Mouse (Mus musculus) forebrain, embryonic 10.5 days (tissue): ENCODE data around the gene Ncor1. TPM values are rescaled to one million over a fixed set of nuclear protein-coding genes. Genes with fewer than 3 reads are reported as not detected.
"Not testable (repeated sequence)": the region's sequence is repeated elsewhere in the genome, so short reads cannot be mapped to it uniquely, and the experiment has no call there.

Experiments used
- DNase-seq: peaks from one replicate; pipeline ENCODE4 v3.0.0-alpha.2; 2017; ENCODE audit warnings: low spot score; ENCODE audit errors: extremely low spot score
- H3K27ac ChIP-seq: fragments of 300-500 bp; sonication (generic); 2 replicates; pipeline ENCODE4 v1.5.1; 2016; ENCODE audit warnings: mild to moderate bottlenecking
- H3K27me3 ChIP-seq: fragments of 300-500 bp; sonication (generic); 2 replicates; pipeline ENCODE4 v1.6.1; 2016; ENCODE audit warnings: mild to moderate bottlenecking; ENCODE audit not compliant: poor library complexity, severe bottlenecking
- H3K36me3 ChIP-seq: fragments of 300-500 bp; sonication (generic); replicated peaks from 2 replicates; pipeline ENCODE4 v1.6.1; 2016; ENCODE audit warnings: mild to moderate bottlenecking, moderate library complexity
- H3K4me1 ChIP-seq: fragments of 300-500 bp; sonication (generic); 2 replicates; pipeline ENCODE4 v1.6.1; 2016
- H3K4me3 ChIP-seq: fragments of 300-500 bp; sonication (generic); 2 replicates; pipeline ENCODE4 v1.5.1; 2016; ENCODE audit warnings: mild to moderate bottlenecking, moderate library complexity
- H3K9me3 ChIP-seq: fragments of 300-500 bp; sonication (generic); 2 replicates; pipeline ENCODE4 v1.6.1; 2016; ENCODE audit warnings: mild to moderate bottlenecking, moderate library complexity
- WGBS: fragments of 180-500 bp; shearing (Covaris S2); methylation state at CpG from one replicate; pipeline ENCODE4 v1.1.7; 2016; 5-methylcytosine and 5-hydroxymethylcytosine counted together
- polyA plus RNA-seq: library from polyadenylated mRNA; unstranded; fragments of >200 nt; fragmentation: Nextera tagmentation; extraction: Ambion mirVana; gene quantifications from 2 replicates; pipeline ENCODE4 v1.2.1, GENCODE M21; 2016

Ncor1 gene
- polyA plus RNA-seq, 1 experiment from 2014 or later: 130 TPM

DNA sequence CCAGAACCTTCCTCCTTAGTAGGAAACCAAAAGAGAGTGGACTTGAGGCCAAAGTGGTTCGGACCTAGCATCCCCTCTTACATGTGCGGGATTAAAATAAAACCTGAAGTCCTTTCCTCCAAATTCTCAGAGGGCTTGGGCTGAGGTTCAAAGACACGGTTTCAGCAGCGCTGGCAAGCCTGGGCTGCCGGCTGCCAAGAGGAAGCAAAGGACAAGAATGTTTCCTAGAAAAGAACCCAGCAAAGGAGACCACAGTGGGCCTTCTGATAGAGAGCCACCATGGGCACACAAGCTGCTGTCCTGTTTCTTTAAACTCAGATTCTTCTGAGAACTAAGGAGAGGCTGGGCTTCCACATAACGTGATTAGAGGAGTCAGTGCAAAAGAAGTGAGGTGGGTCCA, 20.6 kb upstream of the Ncor1 start:
- WGBS: 81% methylated on average over 6 of the region's 6 CpGs
- Histone ChIP-seq H3K27me3 (no peaks in the 10 kb centered on the region), H3K4me1 (no peaks in the 10 kb centered on the region), H3K4me3 (no peak overlapping the region), H3K27ac (no peak overlapping the region), H3K9me3 (no peaks in the 10 kb centered on the region), H3K36me3 (no peaks in the 10 kb centered on the region)
- DNase-seq: no peak

DNA sequence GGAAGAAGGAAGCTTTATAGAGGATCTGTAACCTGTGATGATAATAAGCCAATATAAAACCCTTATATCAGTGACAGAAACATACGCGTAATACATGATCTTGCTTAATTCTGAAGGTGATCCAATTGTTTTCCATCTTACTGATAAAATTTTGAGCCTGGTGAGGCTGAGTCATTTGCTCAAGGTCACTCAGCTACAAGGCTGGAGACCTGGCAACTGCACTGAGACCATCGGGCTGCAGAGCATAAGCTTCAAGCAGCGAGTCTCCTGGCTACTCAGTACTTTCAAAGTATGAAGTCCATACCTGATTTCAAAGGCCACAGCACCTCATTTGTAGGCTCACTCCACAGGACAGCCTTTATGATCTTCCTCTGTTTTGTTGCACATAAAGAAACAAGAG, 17.8 kb upstream of the Ncor1 start:
- Histone ChIP-seq H3K9me3 (no peaks in the 10 kb centered on the region), H3K4me1 (no peaks in the 10 kb centered on the region), H3K27me3 (no peaks in the 10 kb centered on the region), H3K36me3 (no peaks in the 10 kb centered on the region), H3K4me3 (no peak overlapping the region), H3K27ac (no peak overlapping the region)
- DNase-seq: no peak
- 97% methylated on average over 4 of the region's 4 CpGs for WGBS

DNA sequence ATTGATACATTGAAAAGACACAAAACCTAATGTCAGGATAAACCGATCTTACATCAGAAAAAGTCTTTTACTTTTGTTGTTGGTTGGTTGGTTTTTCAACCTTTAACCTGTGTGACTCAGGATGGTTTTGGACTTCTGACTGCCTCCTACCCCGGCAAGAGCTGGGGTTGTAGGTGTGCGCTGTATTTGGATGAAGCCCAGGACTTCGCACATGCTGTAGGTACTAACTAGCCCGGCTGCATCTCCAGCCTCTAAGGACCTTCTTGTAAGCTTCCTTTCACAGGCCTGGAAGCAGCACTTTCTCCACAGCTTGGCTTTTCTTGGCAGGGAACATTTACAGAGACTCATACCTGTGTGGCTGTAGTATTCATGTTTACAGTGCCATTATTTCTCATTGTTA, 15.2 kb upstream of the Ncor1 start:
- Histone ChIP-seq H3K9me3 (no peaks in the 10 kb centered on the region), H3K4me3 (no peak overlapping the region), H3K27ac (no peak overlapping the region), H3K4me1 (no peaks in the 10 kb centered on the region), H3K27me3 (no peaks in the 10 kb centered on the region), H3K36me3 (no peaks in the 10 kb centered on the region; the same call in 1 of the 2 replicates)
- DNase-seq: no peak
- 92% methylated on average over 5 of the region's 5 CpGs for WGBS

DNA sequence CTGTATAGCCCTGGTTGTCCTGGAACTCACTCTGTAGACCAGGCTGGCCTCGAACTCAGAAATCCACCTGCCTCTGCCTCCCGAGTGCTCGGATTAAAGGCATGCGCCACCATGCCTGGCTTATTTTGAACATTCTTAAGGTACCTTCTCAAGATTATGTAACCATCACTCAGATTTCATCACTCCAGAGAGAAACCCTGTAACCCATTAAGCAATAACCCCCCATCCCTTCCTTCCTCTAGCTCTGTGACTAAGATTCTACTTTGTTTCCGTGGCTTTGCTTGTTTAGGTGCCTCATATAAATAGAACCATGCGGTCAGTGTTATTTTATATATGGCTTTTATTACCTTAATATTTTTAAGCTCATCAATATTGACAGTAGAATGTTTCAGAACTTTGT, 12.1 kb upstream of the Ncor1 start:
- no peaks in the 10 kb centered on the region for H3K4me1 ChIP-seq
- no peaks in the 10 kb centered on the region for H3K9me3 ChIP-seq
- no peaks in the 10 kb centered on the region; the same call in 1 of the 2 replicates for H3K36me3 ChIP-seq
- no peak for DNase-seq
- no peak overlapping the region for H3K4me3 ChIP-seq
- 92% methylated on average over 6 of the region's 6 CpGs for WGBS
- H3K27me3 ChIP-seq: no peaks in the 10 kb centered on the region
- no peak overlapping the region for H3K27ac ChIP-seq

DNA sequence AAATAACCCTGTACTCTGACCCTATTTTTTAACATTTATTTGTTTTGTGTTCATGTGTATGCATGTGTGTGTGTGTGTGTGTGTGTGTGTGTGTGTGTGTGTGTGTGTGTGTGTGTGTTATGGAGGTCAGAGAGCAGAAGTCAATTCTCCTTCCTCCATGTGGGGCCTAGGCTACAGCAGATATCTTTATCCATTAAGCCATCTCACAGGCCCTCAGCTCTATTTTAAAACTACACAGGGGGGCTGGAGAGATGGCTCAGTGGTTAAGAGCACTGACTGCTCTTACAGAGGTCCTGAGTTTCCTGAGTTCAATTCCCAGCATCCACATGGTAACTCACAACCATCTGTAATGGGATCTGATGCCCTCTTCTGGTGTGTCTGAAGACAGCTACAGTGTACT, 8.9 kb upstream of the Ncor1 start:
- not testable (repeated sequence) for H3K27me3 ChIP-seq, H3K36me3 ChIP-seq, DNase-seq, H3K9me3 ChIP-seq, H3K4me3 ChIP-seq, H3K27ac ChIP-seq
- H3K4me1 ChIP-seq: peaks cover 11% of the 10 kb centered on the region

DNA sequence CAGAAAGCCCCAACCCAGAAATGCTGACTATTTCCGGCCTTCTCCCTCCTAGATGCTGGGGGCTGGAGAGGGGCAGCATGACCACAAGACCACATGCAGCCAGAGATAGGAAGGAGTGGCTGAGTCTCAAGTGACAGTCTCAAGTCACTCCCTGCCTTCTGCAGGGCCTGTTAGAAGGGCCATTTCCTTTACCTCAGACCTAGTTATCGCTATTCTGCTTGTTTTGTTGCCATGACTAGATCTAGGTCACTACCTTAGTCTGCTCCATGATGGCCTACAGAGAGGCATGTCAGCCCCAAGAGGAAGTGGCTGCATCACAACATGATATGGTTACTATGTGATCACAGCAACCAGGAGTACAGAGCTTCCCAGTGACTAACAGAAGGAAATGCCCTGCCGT, 8.2 kb upstream of the Ncor1 start:
- H3K4me1 ChIP-seq: peaks cover 11% of the 10 kb centered on the region
- H3K27me3 ChIP-seq: no peaks in the 10 kb centered on the region
- no peak for DNase-seq
- WGBS: 92% methylated on average over 3 of the region's 3 CpGs
- H3K27ac ChIP-seq: no peak overlapping the region
- no peak overlapping the region for H3K4me3 ChIP-seq
- no peaks in the 10 kb centered on the region for H3K9me3 ChIP-seq
- no peaks in the 10 kb centered on the region; the same call in none of the 2 replicates for H3K36me3 ChIP-seq

DNA sequence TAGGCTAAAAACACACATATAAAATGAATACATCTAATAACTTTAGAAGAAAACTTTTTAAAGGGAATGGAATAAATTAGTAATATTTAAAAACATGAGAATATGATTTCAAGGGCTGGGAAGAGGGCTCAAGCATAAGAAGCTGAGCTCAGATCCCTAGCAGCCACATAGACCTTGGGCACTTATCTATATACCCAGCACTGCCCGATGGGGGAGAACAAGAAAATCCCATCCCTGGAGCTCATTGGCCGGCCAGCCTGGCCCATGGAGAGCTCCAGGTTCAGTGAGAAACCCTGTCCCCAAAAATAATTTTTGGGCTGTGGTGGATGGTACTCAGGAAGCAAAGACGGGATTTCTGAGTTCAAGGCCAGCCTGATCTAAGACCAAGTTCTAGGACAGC, 7.5 kb upstream of the Ncor1 start:
- Histone ChIP-seq H3K9me3 (no peaks in the 10 kb centered on the region), H3K4me3 (no peak overlapping the region), H3K4me1 (peaks cover 11% of the 10 kb centered on the region), H3K36me3 (no peaks in the 10 kb centered on the region; the same call in none of the 2 replicates), H3K27ac (no peak overlapping the region), H3K27me3 (no peaks in the 10 kb centered on the region)
- 92% methylated on average over 3 of the region's 3 CpGs for WGBS
- no peak for DNase-seq

DNA sequence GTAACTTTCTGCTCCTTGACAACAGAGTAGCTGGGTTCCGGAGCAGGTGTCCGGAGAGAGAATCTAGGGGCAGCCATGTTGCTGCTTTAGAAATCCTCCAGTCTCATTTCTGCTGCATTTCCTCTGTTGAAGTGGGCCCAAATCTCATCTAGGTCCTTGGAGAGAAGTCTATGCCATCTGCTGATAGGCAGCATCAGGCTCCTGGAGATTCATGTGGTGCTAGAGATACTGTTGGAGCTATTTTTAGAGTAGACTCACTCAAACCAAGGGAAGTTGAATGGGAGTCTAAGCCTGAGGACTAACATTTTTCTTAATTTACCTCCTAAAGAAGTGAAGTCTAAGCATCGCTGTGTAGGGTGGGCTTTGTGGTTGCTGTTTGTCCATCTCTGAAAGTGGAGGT, 6.4 kb upstream of the Ncor1 start:
- Histone ChIP-seq H3K4me3 (no peak overlapping the region), H3K27ac (no peak overlapping the region), H3K4me1 (peaks cover 11% of the 10 kb centered on the region), H3K36me3 (peaks cover 2% of the 10 kb centered on the region; the same call in 1 of the 2 replicates), H3K9me3 (no peaks in the 10 kb centered on the region), H3K27me3 (no peaks in the 10 kb centered on the region)
- DNase-seq: no peak
- 92% methylated on average over 3 of the region's 3 CpGs for WGBS

DNA sequence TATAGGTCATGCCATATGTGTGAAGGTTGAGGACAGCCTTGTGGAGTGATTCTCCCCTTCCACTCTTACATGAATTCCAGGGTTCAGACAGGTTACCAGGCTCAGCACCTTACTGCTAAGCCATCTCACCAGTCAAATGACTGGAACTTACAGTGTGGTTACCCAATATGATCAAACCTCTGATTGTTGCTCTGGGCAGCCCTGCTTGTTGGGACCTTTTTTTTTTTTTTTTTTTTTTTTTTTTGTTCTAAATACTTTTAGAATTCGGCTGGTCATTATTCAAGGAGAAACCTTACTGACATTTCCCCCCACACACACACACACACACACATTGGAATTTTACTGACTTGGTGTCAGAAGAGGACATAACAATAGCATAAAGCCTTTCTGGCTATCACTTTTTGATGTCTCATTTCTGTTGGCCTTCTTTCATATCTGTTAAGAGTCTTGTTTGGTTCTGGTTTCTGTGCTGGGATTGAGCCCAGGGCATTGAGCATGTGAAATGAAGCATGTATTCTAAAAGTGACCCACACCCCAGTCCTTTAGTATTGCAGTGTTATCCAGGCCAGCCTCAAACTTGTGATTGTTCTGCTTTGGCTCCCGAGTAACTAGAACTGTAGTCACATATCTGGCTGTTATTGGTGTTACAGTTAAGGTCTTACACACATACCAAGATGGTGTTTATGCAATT, 5.0 kb upstream of the Ncor1 start:
- 77% methylated on average over 2 of the region's 2 CpGs for WGBS
- H3K4me1 ChIP-seq: peaks cover 24% of the 10 kb centered on the region
- DNase-seq: no peak

DNA sequence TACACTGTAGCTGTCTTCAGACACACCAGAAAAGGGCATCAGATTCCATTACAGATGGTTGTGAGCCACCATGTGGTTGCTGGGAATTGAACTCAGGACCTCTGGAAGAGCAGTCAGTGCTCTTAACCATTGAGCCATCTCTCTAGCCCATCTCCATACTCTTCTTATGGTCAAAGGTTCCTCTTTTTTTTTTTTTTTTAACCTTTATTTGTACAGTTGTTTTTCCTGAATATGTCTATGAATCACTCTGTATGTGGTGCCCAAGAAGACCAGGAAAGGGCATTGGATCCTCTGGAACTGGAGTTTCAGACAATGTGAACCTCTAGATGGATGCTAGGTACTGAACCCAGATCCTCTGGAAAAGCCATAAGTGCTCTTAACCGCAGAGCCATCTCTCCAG, 4.2 kb upstream of the Ncor1 start:
- not testable (repeated sequence) for H3K36me3 ChIP-seq, H3K27ac ChIP-seq, H3K9me3 ChIP-seq, DNase-seq, H3K4me3 ChIP-seq, H3K27me3 ChIP-seq
- WGBS: 92% methylated on average over 1 of the region's 1 CpGs
- peaks cover 26% of the 10 kb centered on the region for H3K4me1 ChIP-seq

More for the DNA sequence above, 5.0 kb upstream of the Ncor1 start:
- Histone ChIP-seq H3K27me3 (no peaks in the 10 kb centered on the region), H3K4me3 (no peak overlapping the region), H3K9me3 (no peaks in the 10 kb centered on the region), H3K36me3 (peaks cover 2% of the 10 kb centered on the region; the same call in 1 of the 2 replicates), H3K27ac (no peak overlapping the region)

DNA sequence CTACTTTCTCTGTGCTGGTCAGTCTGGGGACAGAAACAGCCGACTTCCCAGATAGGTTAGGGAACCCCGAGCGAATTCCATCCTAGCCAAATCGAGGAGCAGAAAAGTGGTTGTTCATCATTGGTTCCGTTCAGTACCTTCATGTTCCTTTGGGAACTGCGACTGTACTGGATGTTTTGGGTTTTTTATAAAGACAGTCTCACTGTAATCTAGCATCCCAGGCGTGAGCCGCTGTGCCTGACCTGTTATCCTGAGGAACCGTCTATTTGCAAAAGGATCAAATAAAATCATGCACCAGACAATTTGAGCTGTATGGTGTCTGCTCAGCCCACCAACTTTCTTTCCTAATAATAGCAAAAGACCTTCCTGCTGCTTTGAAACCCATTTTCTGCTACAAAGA, 439 bp upstream of the Ncor1 start:
- H3K4me1 ChIP-seq: peaks cover 40% of the 10 kb centered on the region
- H3K36me3 ChIP-seq: peaks cover 5% of the 10 kb centered on the region
- H3K9me3 ChIP-seq: no peaks in the 10 kb centered on the region
- WGBS: 3% methylated on average over 9 of the region's 9 CpGs
- peak overlapping the region; percentile 93 for H3K4me3 ChIP-seq
- DNase-seq: no peak
- no peaks in the 10 kb centered on the region for H3K27me3 ChIP-seq
- H3K27ac ChIP-seq: peak overlapping the region; percentile 96

DNA sequence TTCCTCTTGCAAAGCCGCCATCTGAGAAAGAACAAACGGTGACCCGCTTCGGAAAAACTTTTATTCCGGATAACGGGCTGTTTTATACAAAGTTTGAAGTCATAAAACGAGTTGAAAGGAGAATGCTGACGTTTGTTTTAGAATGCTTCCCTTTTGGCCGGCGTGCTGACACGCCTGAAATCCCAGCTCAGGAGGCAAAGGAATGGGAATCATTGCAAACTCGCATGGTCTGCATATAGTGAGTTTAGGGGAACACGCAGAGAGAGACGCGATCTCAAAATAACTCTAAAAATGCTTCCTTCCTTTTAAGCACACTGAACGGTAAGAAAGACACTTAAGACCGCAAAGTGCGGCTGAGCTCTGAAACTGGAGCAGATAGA, 460 bp downstream of the Ncor1 start:
- no peaks in the 10 kb centered on the region for H3K9me3 ChIP-seq
- no peaks in the 10 kb centered on the region for H3K27me3 ChIP-seq
- peaks cover 12% of the 10 kb centered on the region for H3K36me3 ChIP-seq
- DNase-seq: no peak
- peak overlapping the region; percentile 96 for H3K27ac ChIP-seq
- under 1% methylated on average over 18 of the region's 18 CpGs for WGBS
- peak overlapping the region; percentile 93 for H3K4me3 ChIP-seq
- peaks cover 32% of the 10 kb centered on the region for H3K4me1 ChIP-seq

DNA sequence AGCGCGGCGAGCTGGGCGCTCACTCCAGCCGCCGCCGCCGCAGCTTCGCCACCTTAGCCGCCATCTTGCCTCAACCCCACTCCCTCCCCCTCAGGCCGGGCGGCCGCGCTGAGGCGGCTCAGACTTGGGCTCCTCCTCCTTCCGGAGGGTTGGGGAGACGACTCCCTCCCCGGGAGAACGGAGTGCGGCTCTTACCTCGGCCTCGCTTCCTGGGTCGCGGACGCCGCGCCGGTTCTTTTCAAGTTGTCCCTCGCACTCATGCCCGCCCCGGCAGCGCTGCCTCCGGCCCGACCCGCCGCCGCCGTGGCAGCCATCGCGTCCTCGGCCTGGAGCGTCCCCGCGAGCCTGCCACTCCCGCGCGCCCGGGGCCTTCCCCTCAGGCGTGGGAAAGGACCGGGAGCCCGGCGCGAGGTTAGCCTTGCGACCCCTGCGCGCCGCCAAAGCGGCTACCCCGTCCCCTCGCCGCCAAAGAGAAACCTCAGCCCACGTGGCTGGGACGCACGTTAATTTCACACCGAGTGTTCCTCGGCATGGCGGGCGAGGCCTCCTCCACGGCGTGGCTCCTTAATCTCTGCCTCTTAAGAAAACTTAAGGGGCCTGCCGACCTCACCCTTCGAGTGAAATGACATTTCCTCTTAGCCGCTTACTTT, 975 bp downstream of the Ncor1 start:
- DNase-seq: peak; percentile 89
- under 1% methylated on average over 73 of the region's 73 CpGs for WGBS

More for the DNA sequence above, 975 bp downstream of the Ncor1 start:
- Histone ChIP-seq H3K27ac (peak overlapping the region; percentile 96), H3K4me1 (peaks cover 29% of the 10 kb centered on the region), H3K4me3 (peak overlapping the region; percentile 93), H3K36me3 (peaks cover 15% of the 10 kb centered on the region), H3K9me3 (no peaks in the 10 kb centered on the region), H3K27me3 (no peaks in the 10 kb centered on the region)
